Mouse (Mus musculus) liver, embryonic 11.5 days (tissue): Measurements from ENCODE around the gene Brcc3. TPM values are rescaled to one million over a fixed set of nuclear protein-coding genes. Genes with fewer than 3 reads are reported as not detected.

Experiments
- ATAC-seq: fragments of 200-750 bp; cut with Nextera tagmentation; replicated peaks from 2 replicates; pipeline ENCODE4 v1.8.0; 2017; ENCODE audit warnings: moderate number of reproducible peaks, mild to moderate bottlenecking, moderate TSS enrichment, moderate library complexity; ENCODE audit not compliant: low FRiP score
- DNase-seq: peaks from one replicate; pipeline ENCODE4 v3.0.0-alpha.2; 2017; ENCODE audit warnings: low spot score
- H3K27ac ChIP-seq: fragments of 300-500 bp; sonication (generic); 2 replicates; pipeline ENCODE4 v1.5.1; 2014; ENCODE audit warnings: mild to moderate bottlenecking, low read depth, low read length, control low read depth
- H3K27me3 ChIP-seq: fragments of 300-500 bp; sonication (generic); replicated peaks from 2 replicates; pipeline ENCODE4 v1.6.1; 2014; ENCODE audit warnings: low read length, mixed read lengths; ENCODE audit not compliant: control insufficient read depth, insufficient read depth
- H3K36me3 ChIP-seq: fragments of 300-500 bp; sonication (generic); 2 replicates; pipeline ENCODE4 v1.6.1; 2014; ENCODE audit warnings: mild to moderate bottlenecking, low read length, moderate library complexity, mixed read lengths; ENCODE audit not compliant: control insufficient read depth, insufficient read depth
- H3K4me1 ChIP-seq: fragments of 300-500 bp; sonication (generic); replicated peaks from 2 replicates; pipeline ENCODE4 v1.6.1; 2014; ENCODE audit warnings: low read length, mixed read lengths; ENCODE audit not compliant: control insufficient read depth, insufficient read depth
- H3K4me2 ChIP-seq: fragments of 300-500 bp; sonication (generic); 2 replicates; pipeline ENCODE4 v1.6.1; 2014; ENCODE audit warnings: mild to moderate bottlenecking, control low read depth, moderate library complexity
- H3K4me3 ChIP-seq: fragments of 300-500 bp; sonication (generic); 2 replicates; pipeline ENCODE4 v1.5.1; 2014; ENCODE audit warnings: low read depth, low read length, control low read depth
- H3K9ac ChIP-seq: fragments of 300-500 bp; sonication (generic); 2 replicates; pipeline ENCODE4 v1.6.1; 2014; ENCODE audit warnings: low read depth, low read length, control low read depth
- H3K9me3 ChIP-seq: fragments of 300-500 bp; sonication (generic); 2 replicates; pipeline ENCODE4 v1.6.1; 2016; ENCODE audit warnings: low read length, inconsistent platforms, mixed read lengths; ENCODE audit not compliant: control insufficient read depth
- WGBS: fragments of 180-500 bp; shearing (Covaris S2); extraction: QIAGEN DNeasy Blood & Tissue Kit; methylation state at CpG from one replicate; pipeline ENCODE4 v1.1.7; 2014; 5-methylcytosine and 5-hydroxymethylcytosine counted together
- polyA plus RNA-seq: library from polyadenylated mRNA; unstranded; fragments of >200 nt; fragmentation: Nextera tagmentation; extraction: Ambion mirVana; gene quantifications from 2 replicates; pipeline ENCODE4 v1.2.1, GENCODE M21; 2014

The Brcc3 gene
- polyA plus RNA-seq: 57.6 and 64.8 TPM in 2 replicates

GRCm38 (mm10) chrX:75415936-75416785 lies at the start of gene Brcc3, which contains the start of the genes Cmc4 and Mtcp1:
Brcc3 (plus strand) TSS chrX:75416628.
Cmc4 (minus strand) TSS chrX:75416584.
Mtcp1 (minus strand) TSS chrX:75416588.
- 9% methylated on average over 52 of the region's 52 CpGs for WGBS
- H3K9me3 ChIP-seq: no peaks in the 10 kb centered on the region
- ATAC-seq (peak; percentile 99), DNase-seq (peak; percentile 75)
- H3K9ac ChIP-seq: peak within 1 kb of the TSS; percentile 72
- H3K27ac ChIP-seq: peak within 1 kb of the TSS; percentile 91
- peaks cover 6% of the 10 kb centered on the region; the same call in 1 of the 2 replicates for H3K27me3 ChIP-seq
- peak within 1 kb of the TSS; percentile 58 for H3K4me3 ChIP-seq
- H3K4me1 ChIP-seq: no peaks in the 10 kb centered on the region
- peaks cover 4% of the 10 kb centered on the region; the same call in 1 of the 2 replicates for H3K36me3 ChIP-seq
- peak within 1 kb of the TSS; percentile 58 for H3K4me2 ChIP-seq

GRCm38 (mm10) chrX:75370197-75370596 lies 46.2 kb upstream of the Brcc3 start:
- no peak for ATAC-seq
- Histone ChIP-seq H3K4me3 (no peak overlapping the region), H3K4me1 (no peaks in the 10 kb centered on the region), H3K9me3 (no peaks in the 10 kb centered on the region), H3K27ac (no peak overlapping the region), H3K9ac (no peak overlapping the region), H3K27me3 (no peaks in the 10 kb centered on the region), H3K4me2 (no peak overlapping the region), H3K36me3 (no peaks in the 10 kb centered on the region)
- no peak for DNase-seq

GRCm38 (mm10) chrX:75372666-75373425 lies 43.6 kb upstream of the Brcc3 start:
- Histone ChIP-seq H3K4me2 (no peak overlapping the region), H3K4me1 (no peaks in the 10 kb centered on the region), H3K9me3 (no peaks in the 10 kb centered on the region), H3K27ac (no peak overlapping the region), H3K9ac (no peak overlapping the region), H3K27me3 (no peaks in the 10 kb centered on the region), H3K4me3 (no peak overlapping the region), H3K36me3 (no peaks in the 10 kb centered on the region)
- DNase-seq (no peak), ATAC-seq (no peak)
- WGBS: 79% methylated on average over 2 of the region's 2 CpGs

GRCm38 (mm10) chrX:75376815-75377214 lies 39.6 kb upstream of the Brcc3 start:
- DNase-seq (no peak), ATAC-seq (no peak)
- Histone ChIP-seq H3K27me3 (no peaks in the 10 kb centered on the region), H3K4me3 (no peak overlapping the region), H3K4me1 (no peaks in the 10 kb centered on the region), H3K27ac (no peak overlapping the region), H3K9me3 (no peaks in the 10 kb centered on the region), H3K9ac (no peak overlapping the region), H3K4me2 (no peak overlapping the region), H3K36me3 (no peaks in the 10 kb centered on the region)

- no peak overlapping the region for H3K9ac ChIP-seq
- H3K4me3 ChIP-seq: no peak overlapping the region
- no peaks in the 10 kb centered on the region for H3K4me1 ChIP-seq
- no peaks in the 10 kb centered on the region for H3K27me3 ChIP-seq
- ATAC-seq (no peak), DNase-seq (no peak)
- no peak overlapping the region for H3K27ac ChIP-seq
- H3K36me3 ChIP-seq: no peaks in the 10 kb centered on the region
- no peaks in the 10 kb centered on the region for H3K9me3 ChIP-seq
- WGBS: 89% methylated on average over 1 of the region's 1 CpGs
- H3K4me2 ChIP-seq: no peak overlapping the region
Measured at GRCm38 (mm10) chrX:75381176-75381575, 35.3 kb upstream of the Brcc3 start.

GRCm38 (mm10) chrX:75381699-75382098 lies 34.7 kb upstream of the Brcc3 start:
- Histone ChIP-seq H3K9me3 (no peaks in the 10 kb centered on the region), H3K4me2 (peak overlapping the region; percentile 59), H3K4me3 (peak overlapping the region; percentile 50), H3K9ac (no peak overlapping the region), H3K4me1 (no peaks in the 10 kb centered on the region), H3K27ac (no peak overlapping the region), H3K36me3 (no peaks in the 10 kb centered on the region), H3K27me3 (no peaks in the 10 kb centered on the region)
- ATAC-seq (no peak), DNase-seq (no peak)
- WGBS: 70% methylated on average over 5 of the region's 5 CpGs

GRCm38 (mm10) chrX:75382195-75382771 lies 34.1 kb upstream of the Brcc3 start, which contains the start of the genes Fundc2 and F8:
Fundc2 (plus strand) TSS chrX:75382399.
F8 (minus strand) TSS chrX:75382615.
- H3K4me2 ChIP-seq: peak within 1 kb of the TSS; percentile 59
- peak within 1 kb of the TSS; percentile 63 for H3K9ac ChIP-seq
- H3K9me3 ChIP-seq: no peaks in the 10 kb centered on the region
- peak; percentile 79 for DNase-seq
- WGBS: 8% methylated on average over 23 of the region's 25 CpGs
- H3K27me3 ChIP-seq: no peaks in the 10 kb centered on the region
- H3K36me3 ChIP-seq: no peaks in the 10 kb centered on the region
- ATAC-seq: peak; percentile 90
- peak within 1 kb of the TSS; percentile 83 for H3K27ac ChIP-seq
- peak within 1 kb of the TSS; percentile 50 for H3K4me3 ChIP-seq
- no peaks in the 10 kb centered on the region for H3K4me1 ChIP-seq

- Histone ChIP-seq H3K27ac (no peak overlapping the region), H3K4me1 (no peaks in the 10 kb centered on the region), H3K9ac (no peak overlapping the region), H3K36me3 (no peaks in the 10 kb centered on the region), H3K27me3 (no peaks in the 10 kb centered on the region), H3K4me2 (no peak overlapping the region), H3K4me3 (no peak overlapping the region), H3K9me3 (no peaks in the 10 kb centered on the region)
- 86% methylated on average over 1 of the region's 1 CpGs for WGBS
- ATAC-seq (no peak), DNase-seq (no peak)
Measured at GRCm38 (mm10) chrX:75399471-75399870, 17.0 kb upstream of the Brcc3 start.
